Mouse (Mus musculus) midbrain, postnatal 0 days (tissue): ENCODE data around the gene Ccdc127. TPM values are rescaled to one million over a fixed set of nuclear protein-coding genes. Genes with fewer than 3 reads are reported as not detected.
A peak's percentile ranks its signal among the peaks of the same experiment; 100 is the strongest.

Experiments
- ATAC-seq: fragments of 200-750 bp; cut with Nextera tagmentation; 2 replicates; pipeline ENCODE4 v1.8.0; 2017; ENCODE audit warnings: moderate number of reproducible peaks, mild to moderate bottlenecking, moderate TSS enrichment, moderate library complexity; ENCODE audit not compliant: low FRiP score
- DNase-seq: peaks from one replicate; pipeline ENCODE4 v3.0.0-alpha.2; 2015; ENCODE audit warnings: low spot score
- H3K27ac ChIP-seq: fragments of 300-500 bp; sonication (generic); 2 replicates; pipeline ENCODE4 v1.5.1; 2014; ENCODE audit warnings: low read depth, mild to moderate bottlenecking, low read length, mixed read lengths
- H3K27me3 ChIP-seq: fragments of 300-500 bp; sonication (generic); 2 replicates; pipeline ENCODE4 v1.6.1; 2014; ENCODE audit warnings: low read length, control low read depth, mixed read lengths; ENCODE audit not compliant: insufficient read depth
- H3K36me3 ChIP-seq: fragments of 300-500 bp; sonication (generic); 2 replicates; pipeline ENCODE4 v1.6.1; 2014; ENCODE audit warnings: low read length, control low read depth, mixed read lengths; ENCODE audit not compliant: insufficient read depth
- H3K4me1 ChIP-seq: fragments of 300-500 bp; sonication (generic); 2 replicates; pipeline ENCODE4 v1.6.1; 2014; ENCODE audit warnings: mild to moderate bottlenecking, control low read depth, antibody characterized with exemption, low read length, mixed read lengths; ENCODE audit not compliant: insufficient read depth
- H3K4me2 ChIP-seq: fragments of 300-500 bp; sonication (generic); 2 replicates; pipeline ENCODE4 v1.6.1; 2014; ENCODE audit warnings: low read depth, mild to moderate bottlenecking, low read length, mixed read lengths; ENCODE audit not compliant: poor library complexity, severe bottlenecking
- H3K4me3 ChIP-seq: fragments of 300-500 bp; sonication (generic); 2 replicates; pipeline ENCODE4 v1.5.1; 2014; ENCODE audit warnings: low read depth, mild to moderate bottlenecking, low read length, moderate library complexity
- H3K9ac ChIP-seq: fragments of 300-500 bp; sonication (generic); replicated peaks from 2 replicates; pipeline ENCODE4 v1.6.1; 2014; ENCODE audit warnings: mild to moderate bottlenecking, low read length, moderate library complexity, mixed read lengths; ENCODE audit not compliant: poor library complexity, severe bottlenecking
- H3K9me3 ChIP-seq: fragments of 300-500 bp; sonication (generic); 2 replicates; pipeline ENCODE4 v1.6.1; 2016; ENCODE audit warnings: low read length, control low read depth
- CTCF ChIP-seq: IDR thresholded peaks from 2 replicates; pipeline ENCODE4 v1.5.1; 2016; ENCODE audit warnings: antibody characterized with exemption, mild to moderate bottlenecking
- WGBS: fragments of 180-500 bp; shearing (Covaris S2); extraction: QIAGEN DNeasy Blood & Tissue Kit; methylation state at CpG from one replicate; pipeline ENCODE4 v1.1.7; 2014; 5-methylcytosine and 5-hydroxymethylcytosine counted together
- polyA plus RNA-seq: library from polyadenylated mRNA; unstranded; fragments of >200 nt; fragmentation: Nextera tagmentation; extraction: Ambion mirVana; gene quantifications from 2 replicates; pipeline ENCODE4 v1.2.1, GENCODE M21; 2015
- total RNA-seq: library from RNA; depleted of rRNA; stranded (reverse); fragments of >200 nt; gene quantifications from 2 replicates; pipeline ENCODE4 v1.2.3, GENCODE M21; 2014; rRNA removed

Gene Ccdc127
- total RNA-seq (20.6 and 20.9 TPM in 2 replicates), polyA plus RNA-seq (36.6 and 39.0 TPM in 2 replicates)

GRCm38 (mm10) chr13:74349566-74350434, at the start of gene Ccdc127, which contains the start of gene Sdha:
Gene Ccdc127 (plus strand): TSS chr13:74350309.
Gene Sdha (minus strand): TSS chr13:74350280.
- WGBS = 2% methylated on average over 57 of the region's 57 CpGs
- ATAC-seq (peak; percentile 98), DNase-seq (peak; percentile 97)
- H3K4me2 ChIP-seq = peak within 1 kb of the TSS; percentile 67
- no peaks in the 10 kb centered on the region for H3K27me3 ChIP-seq
- H3K9me3 ChIP-seq = no peaks in the 10 kb centered on the region
- peaks cover 10% of the 10 kb centered on the region for H3K4me1 ChIP-seq
- peak within 1 kb of the TSS; percentile 78 for H3K27ac ChIP-seq
- peak; percentile 52 for TF ChIP-seq CTCF
- H3K4me3 ChIP-seq = peak within 1 kb of the TSS; percentile 83
- peak within 1 kb of the TSS; percentile 76 for H3K9ac ChIP-seq
- peaks cover 4% of the 10 kb centered on the region for H3K36me3 ChIP-seq

GRCm38 (mm10) chr13:74300925-74301606, 49.0 kb upstream of the Ccdc127 start:
- Histone ChIP-seq H3K4me2 (no peak overlapping the region), H3K9ac (no peak overlapping the region), H3K9me3 (no peaks in the 10 kb centered on the region), H3K4me3 (no peak overlapping the region), H3K36me3 (peaks cover 16% of the 10 kb centered on the region), H3K27ac (no peak overlapping the region), H3K27me3 (no peaks in the 10 kb centered on the region), H3K4me1 (no peaks in the 10 kb centered on the region)
- TF ChIP-seq CTCF = peak; percentile 94
- WGBS = 45% methylated on average over 4 of the region's 4 CpGs
- DNase-seq = peak; percentile 80
- peak; percentile 77 for ATAC-seq

- no peak overlapping the region for H3K27ac ChIP-seq
- WGBS = 75% methylated on average over 6 of the region's 6 CpGs
- ATAC-seq = peak; percentile 22
- H3K36me3 ChIP-seq = peaks cover 21% of the 10 kb centered on the region
- DNase-seq = no peak
- H3K9ac ChIP-seq = no peak overlapping the region
- H3K4me1 ChIP-seq = no peaks in the 10 kb centered on the region
- no peak overlapping the region for H3K4me3 ChIP-seq
- H3K9me3 ChIP-seq = no peaks in the 10 kb centered on the region
- H3K27me3 ChIP-seq = no peaks in the 10 kb centered on the region
- H3K4me2 ChIP-seq = no peak overlapping the region
- no peak for TF ChIP-seq CTCF
Measured at GRCm38 (mm10) chr13:74301607-74301984, 48.5 kb upstream of the Ccdc127 start.

- DNase-seq = no peak
- no peak overlapping the region for H3K27ac ChIP-seq
- WGBS = 89% methylated on average over 10 of the region's 10 CpGs
- TF ChIP-seq CTCF = peak; percentile 57
- H3K4me3 ChIP-seq = no peak overlapping the region
- ATAC-seq = no peak
- H3K36me3 ChIP-seq = peaks cover 29% of the 10 kb centered on the region
- H3K9me3 ChIP-seq = no peaks in the 10 kb centered on the region
- no peaks in the 10 kb centered on the region for H3K27me3 ChIP-seq
- H3K9ac ChIP-seq = no peak overlapping the region
- no peaks in the 10 kb centered on the region for H3K4me1 ChIP-seq
- no peak overlapping the region for H3K4me2 ChIP-seq
Measured at GRCm38 (mm10) chr13:74302050-74303037, 47.8 kb upstream of the Ccdc127 start.

- Histone ChIP-seq H3K4me1 (no peaks in the 10 kb centered on the region), H3K27ac (no peak overlapping the region), H3K36me3 (peaks cover 54% of the 10 kb centered on the region), H3K27me3 (no peaks in the 10 kb centered on the region), H3K4me2 (no peak overlapping the region), H3K4me3 (no peak overlapping the region), H3K9me3 (no peaks in the 10 kb centered on the region), H3K9ac (no peak overlapping the region)
- no peak for TF ChIP-seq CTCF
- DNase-seq (no peak), ATAC-seq (no peak)
- WGBS = 86% methylated on average over 6 of the region's 6 CpGs
Measured at GRCm38 (mm10) chr13:74305380-74305779, 44.7 kb upstream of the Ccdc127 start.
